Mouse (Mus musculus): ENCODE data around the gene Plin5.

Plin5 gene

GRCm38 (mm10) chr17:56133457-56134363 is 16.3 kb upstream of the Plin5 start:
- no peak for DNase-seq (ENCODE audit: low read depth)

- DNase-seq (ENCODE audit: low read depth): peak; percentile 58
Measured at GRCm38 (mm10) chr17:56132661-56133060, 15.3 kb upstream of the Plin5 start.

GRCm38 (mm10) chr17:56131814-56132213 is 14.4 kb upstream of the Plin5 start:
- DNase-seq (ENCODE audit: low read depth): peak; percentile 62

GRCm38 (mm10) chr17:56131136-56131535 is 13.7 kb upstream of the Plin5 start:
- DNase-seq (ENCODE audit: low read depth): no peak

- no peak for DNase-seq (ENCODE audit: low read depth)
Measured at GRCm38 (mm10) chr17:56128246-56128645, 10.8 kb upstream of the Plin5 start.

GRCm38 (mm10) chr17:56126175-56126574 is 8.8 kb upstream of the Plin5 start:
- no peak for DNase-seq (ENCODE audit: low read depth)

GRCm38 (mm10) chr17:56125276-56125630 is 7.9 kb upstream of the Plin5 start:
- DNase-seq (ENCODE audit: low read depth): no peak

- DNase-seq (ENCODE audit: low read depth): peak; percentile 56
Measured at GRCm38 (mm10) chr17:56124377-56125275, 7.2 kb upstream of the Plin5 start.

GRCm38 (mm10) chr17:56123681-56124340 is 6.4 kb upstream of the Plin5 start:
- no peak for DNase-seq (ENCODE audit: low read depth)

GRCm38 (mm10) chr17:56123161-56123560 is 5.8 kb upstream of the Plin5 start:
- no peak for DNase-seq (ENCODE audit: low read depth)

- DNase-seq (ENCODE audit: low read depth): no peak
Measured at GRCm38 (mm10) chr17:56121826-56122225, 4.4 kb upstream of the Plin5 start, which contains the start of gene Lrg1. Gene Lrg1 (minus strand): TSS chr17:56122001.

- DNase-seq (ENCODE audit: low read depth): no peak
Measured at GRCm38 (mm10) chr17:56119981-56120880, 2.8 kb upstream of the Plin5 start.

GRCm38 (mm10) chr17:56119431-56119830 is 2.0 kb upstream of the Plin5 start:
- no peak for DNase-seq (ENCODE audit: low read depth)

GRCm38 (mm10) chr17:56116193-56116592 is 1.2 kb downstream of the Plin5 start:
- DNase-seq (ENCODE audit: low read depth): no peak

- DNase-seq (ENCODE audit: low read depth): no peak
Measured at GRCm38 (mm10) chr17:56112743-56113142, 4.7 kb downstream of the Plin5 start.

- peak; percentile 60 for DNase-seq (ENCODE audit: low read depth)
Measured at GRCm38 (mm10) chr17:56111864-56112263, 5.5 kb downstream of the Plin5 start.

- DNase-seq (ENCODE audit: low read depth): no peak
Measured at GRCm38 (mm10) chr17:56111021-56111420, 6.4 kb downstream of the Plin5 start.

- DNase-seq (ENCODE audit: low read depth): no peak
Measured at GRCm38 (mm10) chr17:56110571-56110970, 6.8 kb downstream of the Plin5 start.

- no peak for DNase-seq (ENCODE audit: low read depth)
Measured at GRCm38 (mm10) chr17:56109219-56110051, 8.0 kb downstream of the Plin5 start, which contains the start of gene Plin4. Gene Plin4 (minus strand): TSS chr17:56109803.
